Mouse (Mus musculus): ENCODE measurements around the gene Elf5. TPM values are rescaled to one million over a fixed set of nuclear protein-coding genes. Genes with fewer than 3 reads are reported as not detected.

Gene Elf5
- polyA plus RNA-seq, 1 experiment from 2014 or later: 14.5 TPM

- H3K27me3 ChIP-seq (replicated peaks; ENCODE audit: insufficient read depth, low read length): no peaks in the 10 kb centered on the region
- H3K36me3 ChIP-seq (ENCODE audit: insufficient read depth, low read length): no peaks in the 10 kb centered on the region
- TF ChIP-seq CTCF (IDR thresholded peaks at IDR 0.05): no peak
- no peak for TF ChIP-seq EP300 (IDR thresholded peaks at IDR 0.05)
- no peak overlapping the region for H3K27ac ChIP-seq (ENCODE audit: low read length)
- DNase-seq (ENCODE audit: low spot score) (no peak), ATAC-seq (no peak)
- H3K9me3 ChIP-seq (ENCODE audit: low read length): no peaks in the 10 kb centered on the region
- H3K9ac ChIP-seq (replicated peaks; ENCODE audit: low read depth): no peak overlapping the region
- WGBS: 73% methylated on average over 4 of the region's 4 CpGs
- no peak overlapping the region for H3K4me3 ChIP-seq (ENCODE audit: low read depth, low read length)
- no peak overlapping the region for H3K4me2 ChIP-seq (replicated peaks; ENCODE audit: low read depth, low read length)
- no peaks in the 10 kb centered on the region for H3K4me1 ChIP-seq (ENCODE audit: insufficient read depth, low read depth, low read length)
Observed at GRCm38 (mm10) chr2:103492526-103492925, 81.0 kb downstream of the Elf5 start.

- DNase-seq (ENCODE audit: low spot score): no peak
Observed at GRCm38 (mm10) chr2:103493827-103494226, 82.3 kb downstream of the Elf5 start.

GRCm38 (mm10) chr2:103495633-103496418, 84.3 kb downstream of the Elf5 start:
- WGBS: 62% methylated on average over 6 of the region's 6 CpGs
- Histone ChIP-seq H3K4me1 (ENCODE audit: insufficient read depth, low read depth, low read length) (no peaks in the 10 kb centered on the region), H3K9me3 (ENCODE audit: low read length) (no peaks in the 10 kb centered on the region), H3K4me2 (replicated peaks; ENCODE audit: low read depth, low read length) (no peak overlapping the region), H3K4me3 (ENCODE audit: low read depth, low read length) (no peak overlapping the region), H3K27me3 (replicated peaks; ENCODE audit: insufficient read depth, low read length) (no peaks in the 10 kb centered on the region), H3K27ac (ENCODE audit: low read length) (no peak overlapping the region), H3K9ac (replicated peaks; ENCODE audit: low read depth) (no peak overlapping the region), H3K36me3 (ENCODE audit: insufficient read depth, low read length) (no peaks in the 10 kb centered on the region)
- ATAC-seq (no peak), DNase-seq (ENCODE audit: low spot score) (no peak)
- TF ChIP-seq CTCF (IDR thresholded peaks at IDR 0.05) (no peak), EP300 (IDR thresholded peaks at IDR 0.05) (no peak)

More at GRCm38 (mm10) chr2:103493827-103494226, 82.3 kb downstream of the Elf5 start:
- no peaks in the 10 kb centered on the region for H3K36me3 ChIP-seq (ENCODE audit: insufficient read depth, low read length)
- ATAC-seq: no peak
- no peak overlapping the region for H3K27ac ChIP-seq (ENCODE audit: low read length)
- H3K4me2 ChIP-seq (replicated peaks; ENCODE audit: low read depth, low read length): no peak overlapping the region
- WGBS: 57% methylated on average over 4 of the region's 4 CpGs
- H3K4me3 ChIP-seq (ENCODE audit: low read depth, low read length): no peak overlapping the region
- H3K9ac ChIP-seq (replicated peaks; ENCODE audit: low read depth): no peak overlapping the region
- no peak for TF ChIP-seq EP300 (IDR thresholded peaks at IDR 0.05)
- no peaks in the 10 kb centered on the region for H3K27me3 ChIP-seq (replicated peaks; ENCODE audit: insufficient read depth, low read length)
- no peaks in the 10 kb centered on the region for H3K9me3 ChIP-seq (ENCODE audit: low read length)
- no peaks in the 10 kb centered on the region for H3K4me1 ChIP-seq (ENCODE audit: insufficient read depth, low read depth, low read length)

Other genes with a start within 250 kb of the Elf5 start
- 4.9 and 5.9 TPM in 2 replicates for gene Ehf, start 108.4 kb upstream of the Elf5 start, polyA plus RNA-seq (2015; fragmentation: Nextera tagmentation; extraction: Ambion mirVana)
- 91.9 and 98.4 TPM in 2 replicates for gene Cat, start 73.5 kb downstream of the Elf5 start, polyA plus RNA-seq (2015; fragmentation: Nextera tagmentation; extraction: Ambion mirVana)
- 3.6 and 4.5 TPM in 2 replicates for gene Abtb2, start 154.6 kb downstream of the Elf5 start, polyA plus RNA-seq (2015; fragmentation: Nextera tagmentation; extraction: Ambion mirVana)